Mouse (Mus musculus) liver, embryonic 12.5 days (tissue): ENCODE measurements at regions not wholly inside any gene's neighbourhood (a gene's known extent, or its start where the extent isn't known, plus 50 kb on each side); places are given as distances from the start of the nearest gene placed in this dataset.

Experiments
- ATAC-seq: fragments of 200-750 bp; cut with Nextera tagmentation; 2 replicates; pipeline ENCODE4 v1.8.0; 2017; ENCODE audit warnings: moderate number of reproducible peaks, mild to moderate bottlenecking, moderate library complexity
- H3K27ac ChIP-seq: fragments of 300-500 bp; sonication (generic); 2 replicates; pipeline ENCODE4 v1.5.1; 2016; ENCODE audit warnings: mild to moderate bottlenecking
- H3K27me3 ChIP-seq: fragments of 300-500 bp; sonication (generic); replicated peaks from 2 replicates; pipeline ENCODE4 v1.6.1; 2016; ENCODE audit warnings: mild to moderate bottlenecking, moderate library complexity
- H3K36me3 ChIP-seq: fragments of 300-500 bp; sonication (generic); 2 replicates; pipeline ENCODE4 v1.6.1; 2016; ENCODE audit warnings: mild to moderate bottlenecking, moderate library complexity
- H3K4me1 ChIP-seq: fragments of 300-500 bp; sonication (generic); 2 replicates; pipeline ENCODE4 v1.6.1; 2016
- H3K4me2 ChIP-seq: fragments of 300-500 bp; sonication (generic); 2 replicates; pipeline ENCODE4 v1.6.1; 2016; ENCODE audit warnings: mild to moderate bottlenecking, moderate library complexity
- H3K4me3 ChIP-seq: fragments of 300-500 bp; sonication (generic); 2 replicates; pipeline ENCODE4 v1.5.1; 2016; ENCODE audit warnings: mild to moderate bottlenecking, moderate library complexity
- H3K9ac ChIP-seq: fragments of 300-500 bp; sonication (generic); 2 replicates; pipeline ENCODE4 v1.6.1; 2016; ENCODE audit warnings: mild to moderate bottlenecking, moderate library complexity
- H3K9me3 ChIP-seq: fragments of 300-500 bp; sonication (generic); replicated peaks from 2 replicates; pipeline ENCODE4 v1.6.1; 2016; ENCODE audit warnings: mild to moderate bottlenecking, moderate library complexity
- WGBS: fragments of 180-500 bp; shearing (Covaris S2); methylation state at CpG from one replicate; pipeline ENCODE4 v1.1.7; 2016; ENCODE audit not compliant: insufficient replicate concordance; 5-methylcytosine and 5-hydroxymethylcytosine counted together

DNA sequence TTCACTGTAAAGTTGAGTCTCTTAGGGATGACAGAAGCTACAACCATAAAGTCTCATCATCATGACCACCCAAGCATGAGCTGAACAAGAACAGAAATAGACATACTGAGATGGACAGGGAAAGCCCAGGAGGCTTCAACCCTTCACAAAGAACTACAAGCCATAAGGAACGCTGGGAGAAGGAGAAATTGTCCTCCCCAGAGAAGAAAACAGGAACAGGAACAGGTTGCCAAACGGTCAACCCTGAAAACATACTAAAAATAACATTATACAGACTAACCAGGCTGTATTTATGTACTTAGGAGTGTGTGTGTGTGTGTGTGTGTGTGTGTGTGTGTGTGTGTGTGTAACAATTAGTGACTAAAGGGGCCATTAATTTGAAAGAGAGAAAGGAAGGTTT is 178.6 kb downstream of the Calcrl start:
- Histone ChIP-seq H3K27ac (no peak overlapping the region), H3K27me3 (no peaks in the 10 kb centered on the region), H3K9ac (no peak overlapping the region), H3K4me1 (no peaks in the 10 kb centered on the region), H3K4me2 (no peak overlapping the region), H3K9me3 (no peaks in the 10 kb centered on the region), H3K4me3 (no peak overlapping the region), H3K36me3 (no peaks in the 10 kb centered on the region)
- WGBS: 22% methylated on average over 2 of the region's 2 CpGs
- no peak for ATAC-seq

DNA sequence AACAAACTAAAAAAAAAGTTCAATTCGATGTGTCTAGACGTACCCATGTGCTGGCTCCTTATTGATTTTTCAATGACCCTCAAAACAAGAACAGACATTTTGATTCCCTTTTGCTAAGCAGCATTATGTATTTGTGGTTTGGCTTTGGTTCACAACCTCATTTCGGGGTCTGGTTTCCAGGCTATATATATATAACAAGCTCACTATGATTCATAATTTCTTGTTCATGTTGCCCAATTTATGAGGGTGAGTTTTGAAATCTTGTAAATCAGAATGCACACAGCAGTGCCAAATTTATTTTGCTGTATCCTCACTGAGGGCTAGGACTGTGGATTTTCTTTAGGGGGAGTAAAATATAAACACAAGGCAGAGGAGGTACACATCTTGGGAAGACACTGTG is 177.0 kb downstream of the Calcrl start:
- 71% methylated on average over 3 of the region's 3 CpGs for WGBS
- Histone ChIP-seq H3K36me3 (no peaks in the 10 kb centered on the region), H3K9me3 (no peaks in the 10 kb centered on the region), H3K4me2 (no peak overlapping the region), H3K27me3 (no peaks in the 10 kb centered on the region), H3K27ac (no peak overlapping the region), H3K4me1 (0 out of 2 replicates have a peak, but pooled peaks cover 3% of the 10 kb centered on the region), H3K4me3 (no peak overlapping the region), H3K9ac (no peak overlapping the region)
- no peak for ATAC-seq

DNA sequence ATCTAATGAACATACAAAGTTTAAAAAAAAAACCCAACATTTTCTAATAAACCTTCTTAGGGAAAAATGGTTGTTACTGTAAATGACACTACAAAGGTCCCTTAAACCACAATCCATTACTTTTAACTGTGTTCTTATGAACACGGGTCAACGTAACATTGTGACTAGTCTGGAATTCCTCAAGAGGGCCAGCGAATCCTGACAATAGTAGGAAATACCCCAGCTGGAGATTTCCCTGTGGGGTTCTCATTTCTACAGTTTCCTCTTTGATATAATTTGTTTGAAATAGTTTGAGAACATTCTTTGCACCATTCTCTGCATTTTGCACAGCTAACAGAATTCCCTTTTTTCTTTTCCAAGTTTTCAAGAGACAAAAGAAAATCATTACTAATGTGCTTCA is 175.3 kb downstream of the Calcrl start:
- H3K9ac ChIP-seq: no peak overlapping the region
- H3K27me3 ChIP-seq: no peaks in the 10 kb centered on the region
- H3K4me3 ChIP-seq: no peak overlapping the region
- H3K4me1 ChIP-seq: 0 out of 2 replicates have a peak, but pooled peaks cover 3% of the 10 kb centered on the region
- H3K27ac ChIP-seq: no peak overlapping the region
- ATAC-seq: no peak
- no peaks in the 10 kb centered on the region for H3K36me3 ChIP-seq
- H3K9me3 ChIP-seq: no peaks in the 10 kb centered on the region
- 60% methylated on average over 3 of the region's 3 CpGs for WGBS
- no peak overlapping the region for H3K4me2 ChIP-seq

GRCm38 (mm10) chr2:84252076-84252475 is 173.1 kb downstream of the Calcrl start:
- H3K4me3 ChIP-seq: no peak overlapping the region
- no peaks in the 10 kb centered on the region for H3K9me3 ChIP-seq
- H3K9ac ChIP-seq: no peak overlapping the region
- 0 out of 2 replicates have a peak, but pooled peaks cover 3% of the 10 kb centered on the region for H3K4me1 ChIP-seq
- WGBS: 68% methylated on average over 1 of the region's 1 CpGs
- no peak overlapping the region for H3K27ac ChIP-seq
- no peaks in the 10 kb centered on the region for H3K36me3 ChIP-seq
- no peak for ATAC-seq
- no peaks in the 10 kb centered on the region for H3K27me3 ChIP-seq
- no peak overlapping the region for H3K4me2 ChIP-seq

DNA sequence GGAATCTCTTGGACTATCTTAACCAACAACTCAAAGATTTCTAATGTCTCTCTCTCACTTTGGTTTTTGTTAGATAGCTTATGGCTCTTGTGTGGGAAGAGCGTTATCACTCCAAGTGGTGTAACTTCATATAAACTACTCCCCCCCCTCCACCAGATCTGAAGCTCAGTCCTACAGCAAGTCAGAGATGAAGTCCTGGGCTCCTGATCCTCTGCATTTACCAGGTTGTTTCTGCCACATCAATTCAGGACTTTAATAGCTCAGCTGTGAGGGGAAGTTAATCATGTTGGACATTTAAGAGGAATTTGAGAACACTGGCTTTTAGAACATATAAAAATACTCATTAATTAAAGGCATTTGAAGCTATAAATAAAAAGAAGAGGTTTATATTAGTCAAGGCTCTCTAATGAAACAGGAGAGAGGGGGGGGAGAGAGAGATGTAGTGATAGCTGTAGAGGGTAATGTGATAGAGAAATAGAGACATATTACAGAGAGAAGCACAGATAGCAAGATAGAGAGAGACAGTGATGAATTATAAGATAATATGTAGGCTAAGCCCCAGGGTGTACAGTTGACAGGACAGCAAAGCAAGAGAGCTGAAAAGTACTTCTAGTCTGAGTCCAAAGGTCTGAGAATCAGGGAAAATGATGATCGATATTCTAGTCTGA is 166.7 kb downstream of the Calcrl start:
- H3K9ac ChIP-seq: no peak overlapping the region
- H3K4me1 ChIP-seq: peaks cover 6% of the 10 kb centered on the region; the same call in 1 of the 2 replicates
- no peak overlapping the region for H3K4me3 ChIP-seq
- no peaks in the 10 kb centered on the region for H3K27me3 ChIP-seq
- no peaks in the 10 kb centered on the region for H3K9me3 ChIP-seq
- no peak overlapping the region for H3K27ac ChIP-seq
- no peak overlapping the region for H3K4me2 ChIP-seq
- 75% methylated on average over 2 of the region's 2 CpGs for WGBS
- no peak for ATAC-seq
- H3K36me3 ChIP-seq: no peaks in the 10 kb centered on the region

- WGBS: 72% methylated on average over 1 of the region's 1 CpGs
- Histone ChIP-seq H3K4me1 (peaks cover 10% of the 10 kb centered on the region), H3K4me3 (no peak overlapping the region), H3K36me3 (no peaks in the 10 kb centered on the region), H3K9ac (no peak overlapping the region), H3K27ac (no peak overlapping the region), H3K4me2 (no peak overlapping the region), H3K27me3 (no peaks in the 10 kb centered on the region), H3K9me3 (no peaks in the 10 kb centered on the region)
- no peak for ATAC-seq
Observed at GRCm38 (mm10) chr2:84259222-84259621, 166.0 kb downstream of the Calcrl start.

DNA sequence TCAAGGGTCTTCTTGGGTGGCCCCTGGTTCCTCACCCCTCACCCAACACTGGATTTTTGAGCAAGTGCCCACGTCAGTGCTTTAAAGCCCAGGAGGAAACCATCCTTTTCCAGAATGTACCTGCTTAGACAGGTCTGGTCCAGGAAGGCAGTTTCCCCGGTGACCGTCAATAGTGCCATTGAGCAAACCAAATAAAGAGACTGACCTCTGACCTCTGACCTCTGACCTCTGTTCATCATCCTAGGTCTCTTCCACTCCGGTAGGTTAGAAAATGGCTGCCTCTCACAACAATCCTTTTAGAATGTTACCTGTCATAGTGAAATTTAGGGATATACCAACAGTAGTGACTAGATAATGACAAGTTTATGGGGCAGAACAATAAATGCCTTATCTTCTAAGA is 164.5 kb downstream of the Calcrl start:
- H3K9me3 ChIP-seq: no peaks in the 10 kb centered on the region
- H3K4me2 ChIP-seq: no peak overlapping the region
- H3K4me1 ChIP-seq: peaks cover 10% of the 10 kb centered on the region
- no peaks in the 10 kb centered on the region for H3K36me3 ChIP-seq
- ATAC-seq: no peak
- WGBS: 74% methylated on average over 4 of the region's 4 CpGs
- H3K27ac ChIP-seq: no peak overlapping the region
- no peak overlapping the region for H3K4me3 ChIP-seq
- H3K9ac ChIP-seq: no peak overlapping the region
- H3K27me3 ChIP-seq: no peaks in the 10 kb centered on the region

DNA sequence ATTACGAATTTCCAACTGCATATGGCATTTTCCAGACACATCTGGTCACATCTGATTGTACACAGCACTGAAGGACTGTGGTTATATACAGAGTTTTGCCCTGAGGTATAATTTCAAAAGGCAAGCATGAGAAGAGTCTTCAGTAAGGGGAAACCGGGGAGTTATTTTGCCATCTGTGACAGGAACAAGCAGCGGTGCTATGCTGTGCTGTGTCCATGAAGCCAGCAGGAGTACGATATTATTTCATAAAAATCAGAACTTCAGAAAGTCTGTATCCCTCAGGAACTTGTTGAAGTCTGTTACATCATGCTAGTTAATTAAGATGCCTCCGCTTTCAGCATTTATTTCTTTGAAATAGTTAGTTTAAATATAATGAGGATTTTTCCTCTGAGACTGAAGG is 163.7 kb downstream of the Calcrl start:
- no peak overlapping the region for H3K4me2 ChIP-seq
- no peak for ATAC-seq
- no peak overlapping the region for H3K4me3 ChIP-seq
- H3K27ac ChIP-seq: no peak overlapping the region
- H3K4me1 ChIP-seq: peaks cover 10% of the 10 kb centered on the region
- H3K9ac ChIP-seq: no peak overlapping the region
- H3K36me3 ChIP-seq: no peaks in the 10 kb centered on the region
- 83% methylated on average over 5 of the region's 5 CpGs for WGBS
- no peaks in the 10 kb centered on the region for H3K9me3 ChIP-seq
- H3K27me3 ChIP-seq: no peaks in the 10 kb centered on the region

- WGBS: 48% methylated on average over 2 of the region's 2 CpGs
- no peak for ATAC-seq
Observed at GRCm38 (mm10) chr2:84264485-84264884, 160.7 kb downstream of the Calcrl start.

DNA sequence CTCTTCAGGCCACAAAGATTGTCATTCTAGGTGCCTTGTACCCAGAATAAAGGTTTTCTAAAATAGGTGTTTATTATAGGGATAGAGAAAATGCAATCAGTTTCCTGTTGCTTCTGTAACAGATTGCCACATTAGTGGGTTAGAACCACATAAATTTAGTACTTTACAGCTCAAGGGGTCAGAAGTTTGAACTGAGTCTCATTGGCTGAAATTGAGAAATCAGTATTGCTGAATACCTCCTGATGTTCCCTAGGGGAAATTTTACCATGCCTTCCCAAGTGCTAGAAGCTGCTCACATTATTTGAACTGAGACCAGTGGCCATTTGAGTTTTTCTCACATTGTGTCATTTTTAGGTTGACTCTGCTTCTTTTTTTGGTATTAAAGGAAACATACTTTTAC is 160.2 kb downstream of the Calcrl start:
- Histone ChIP-seq H3K4me2 (no peak overlapping the region), H3K9ac (no peak overlapping the region), H3K36me3 (no peaks in the 10 kb centered on the region), H3K27me3 (no peaks in the 10 kb centered on the region), H3K4me3 (no peak overlapping the region), H3K4me1 (peaks cover 10% of the 10 kb centered on the region), H3K27ac (no peak overlapping the region), H3K9me3 (no peaks in the 10 kb centered on the region)
- ATAC-seq: no peak

More at GRCm38 (mm10) chr2:84264485-84264884, 160.7 kb downstream of the Calcrl start:
- Histone ChIP-seq H3K4me2 (no peak overlapping the region), H3K4me1 (peaks cover 10% of the 10 kb centered on the region), H3K4me3 (no peak overlapping the region), H3K27me3 (no peaks in the 10 kb centered on the region), H3K27ac (no peak overlapping the region), H3K9me3 (no peaks in the 10 kb centered on the region), H3K9ac (no peak overlapping the region), H3K36me3 (no peaks in the 10 kb centered on the region)

DNA sequence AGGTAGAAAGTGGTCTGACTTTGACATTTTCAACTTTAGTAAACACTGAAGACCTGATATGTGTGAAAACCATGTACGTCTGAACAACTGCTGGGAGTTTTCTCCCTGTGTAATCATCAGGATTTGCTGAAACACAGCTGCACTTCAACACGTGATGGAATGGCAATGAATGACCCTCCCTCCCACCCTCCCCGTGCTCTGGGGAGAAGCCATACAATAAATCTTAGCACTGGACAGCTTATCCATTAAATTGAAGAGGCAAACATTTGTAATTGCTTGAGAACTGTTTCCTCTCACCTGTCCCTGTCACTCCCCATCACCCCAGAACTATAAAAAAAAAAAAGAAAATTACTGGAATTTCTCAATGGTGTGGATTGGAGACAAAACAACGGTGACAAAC is 159.1 kb downstream of the Calcrl start:
- H3K4me3 ChIP-seq: no peak overlapping the region
- H3K4me2 ChIP-seq: no peak overlapping the region
- no peaks in the 10 kb centered on the region for H3K27me3 ChIP-seq
- WGBS: 58% methylated on average over 4 of the region's 4 CpGs
- no peak overlapping the region for H3K27ac ChIP-seq
- H3K9ac ChIP-seq: no peak overlapping the region
- no peaks in the 10 kb centered on the region for H3K9me3 ChIP-seq
- ATAC-seq: no peak
- no peaks in the 10 kb centered on the region for H3K36me3 ChIP-seq
- peaks cover 10% of the 10 kb centered on the region for H3K4me1 ChIP-seq

DNA sequence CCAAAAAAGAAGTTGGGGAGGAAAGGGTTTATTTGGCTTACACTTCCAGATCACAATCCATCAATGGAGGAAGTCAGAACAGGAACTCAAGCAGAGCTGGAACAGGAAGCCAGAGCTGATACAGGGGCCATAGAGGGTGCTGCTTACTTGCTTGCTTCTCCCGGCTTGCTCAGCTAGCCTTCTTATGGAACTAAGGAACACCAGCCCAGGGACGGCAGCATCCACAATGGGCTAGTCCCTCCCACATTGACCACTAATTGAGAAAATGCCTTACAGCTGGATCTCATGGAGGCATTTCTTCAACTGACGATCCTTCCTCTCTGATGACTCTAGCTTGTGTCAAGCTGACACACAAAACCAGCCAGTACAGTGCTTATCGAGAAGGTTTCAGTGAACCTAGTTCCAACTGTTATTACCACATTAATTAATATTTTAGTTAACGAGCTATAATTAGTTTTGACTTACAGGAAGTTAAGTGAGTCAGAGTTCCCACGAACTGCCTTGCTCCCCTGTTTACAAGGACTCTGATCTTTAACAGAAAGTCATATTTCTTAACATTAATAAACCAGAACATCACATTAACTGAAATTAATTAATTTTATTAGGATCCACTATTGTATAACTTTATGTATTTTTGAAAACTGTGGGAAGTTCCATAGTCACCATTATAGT is 158.2 kb downstream of the Calcrl start:
- WGBS: 32% methylated on average over 6 of the region's 6 CpGs
- no peaks in the 10 kb centered on the region for H3K27me3 ChIP-seq
- no peaks in the 10 kb centered on the region for H3K9me3 ChIP-seq
- no peak overlapping the region for H3K9ac ChIP-seq
- H3K4me1 ChIP-seq: peaks cover 10% of the 10 kb centered on the region
- H3K36me3 ChIP-seq: no peaks in the 10 kb centered on the region
- no peak overlapping the region for H3K4me3 ChIP-seq
- peak; percentile 40; the same call in 1 of the 2 replicates for ATAC-seq
- no peak overlapping the region for H3K27ac ChIP-seq
- no peak overlapping the region for H3K4me2 ChIP-seq
